Mouse (Mus musculus): ENCODE measurements at regions not wholly inside any gene's neighbourhood (a gene's known extent, or its start where the extent isn't known, plus 50 kb on each side); places are given as distances from the start of the nearest gene placed in this dataset.

- Histone ChIP-seq H3K9ac (no peak overlapping the region), H3K4me3 (no peak overlapping the region), H3K36me3 (no peaks in the 10 kb centered on the region), H3K27me3 (peaks cover 14% of the 10 kb centered on the region; the same call in 1 of the 2 replicates), H3K4me2 (no peak overlapping the region), H3K9me3 (no peaks in the 10 kb centered on the region), H3K4me1 (replicated peaks) (no peaks in the 10 kb centered on the region), H3K27ac (no peak overlapping the region)
- no peak for ATAC-seq (ENCODE audit: low FRiP score)
- 79% methylated on average over 4 of the region's 4 CpGs for WGBS
Observed at GRCm38 (mm10) chr2:133341352-133341751, 210.6 kb upstream of the Bmp2 start.

- Histone ChIP-seq H3K9me3 (no peaks in the 10 kb centered on the region), H3K27ac (no peak overlapping the region), H3K4me3 (no peak overlapping the region), H3K36me3 (no peaks in the 10 kb centered on the region), H3K9ac (no peak overlapping the region), H3K4me1 (replicated peaks) (peaks cover 3% of the 10 kb centered on the region; the same call in 1 of the 2 replicates), H3K27me3 (peaks cover 23% of the 10 kb centered on the region), H3K4me2 (no peak overlapping the region)
- no peak for ATAC-seq (ENCODE audit: low FRiP score)
- WGBS, result 58% methylated on average over 12 of the region's 12 CpGs
Observed at GRCm38 (mm10) chr2:133345964-133346788, 205.8 kb upstream of the Bmp2 start.

- H3K36me3 ChIP-seq, result no peaks in the 10 kb centered on the region
- no peak overlapping the region for H3K27ac ChIP-seq
- no peak overlapping the region for H3K4me2 ChIP-seq
- H3K4me3 ChIP-seq, result no peak overlapping the region
- H3K4me1 ChIP-seq (replicated peaks), result peaks cover 3% of the 10 kb centered on the region; the same call in 1 of the 2 replicates
- no peaks in the 10 kb centered on the region for H3K9me3 ChIP-seq
- H3K9ac ChIP-seq, result no peak overlapping the region
- 2% methylated on average over 4 of the region's 4 CpGs for WGBS
- peak; percentile 52; the same call in 1 of the 2 replicates for ATAC-seq (ENCODE audit: low FRiP score)
- peaks cover 24% of the 10 kb centered on the region for H3K27me3 ChIP-seq
Observed at GRCm38 (mm10) chr2:133346789-133347424, 205.1 kb upstream of the Bmp2 start.

GRCm38 (mm10) chr2:133351306-133351705 lies 200.7 kb upstream of the Bmp2 start:
- Histone ChIP-seq H3K27ac (no peak overlapping the region), H3K27me3 (peaks cover 28% of the 10 kb centered on the region), H3K36me3 (no peaks in the 10 kb centered on the region), H3K9me3 (no peaks in the 10 kb centered on the region), H3K4me3 (no peak overlapping the region), H3K9ac (no peak overlapping the region), H3K4me1 (replicated peaks) (peaks cover 3% of the 10 kb centered on the region; the same call in 1 of the 2 replicates), H3K4me2 (no peak overlapping the region)
- WGBS, result 74% methylated on average over 3 of the region's 3 CpGs
- no peak for ATAC-seq (ENCODE audit: low FRiP score)

GRCm38 (mm10) chr2:133352800-133353199 lies 199.2 kb upstream of the Bmp2 start:
- Histone ChIP-seq H3K4me2 (no peak overlapping the region), H3K9me3 (no peaks in the 10 kb centered on the region), H3K36me3 (no peaks in the 10 kb centered on the region), H3K4me1 (replicated peaks) (no peaks in the 10 kb centered on the region), H3K27ac (no peak overlapping the region), H3K9ac (no peak overlapping the region), H3K27me3 (peaks cover 37% of the 10 kb centered on the region), H3K4me3 (no peak overlapping the region)
- no peak for ATAC-seq (ENCODE audit: low FRiP score)
- WGBS, result 89% methylated on average over 3 of the region's 3 CpGs

GRCm38 (mm10) chr2:133362693-133363443 lies 189.1 kb upstream of the Bmp2 start:
- Histone ChIP-seq H3K9me3 (no peaks in the 10 kb centered on the region), H3K4me3 (no peak overlapping the region), H3K27ac (no peak overlapping the region), H3K9ac (no peak overlapping the region), H3K4me1 (replicated peaks) (peaks cover 6% of the 10 kb centered on the region; the same call in 1 of the 2 replicates), H3K27me3 (peaks cover 33% of the 10 kb centered on the region), H3K4me2 (no peak overlapping the region), H3K36me3 (no peaks in the 10 kb centered on the region)
- WGBS, result 26% methylated on average over 4 of the region's 4 CpGs
- no peak for ATAC-seq (ENCODE audit: low FRiP score)

- H3K36me3 ChIP-seq, result no peaks in the 10 kb centered on the region
- peaks cover 5% of the 10 kb centered on the region; the same call in 1 of the 2 replicates for H3K27me3 ChIP-seq
- no peaks in the 10 kb centered on the region for H3K4me1 ChIP-seq (replicated peaks)
- ATAC-seq (ENCODE audit: low FRiP score), result no peak
- no peak overlapping the region for H3K4me2 ChIP-seq
- H3K9ac ChIP-seq, result no peak overlapping the region
- no peak overlapping the region for H3K27ac ChIP-seq
- H3K4me3 ChIP-seq, result no peak overlapping the region
- H3K9me3 ChIP-seq, result no peaks in the 10 kb centered on the region
- 86% methylated on average over 12 of the region's 12 CpGs for WGBS
Observed at GRCm38 (mm10) chr2:133371490-133372215, 180.3 kb upstream of the Bmp2 start.

- no peaks in the 10 kb centered on the region for H3K36me3 ChIP-seq
- no peaks in the 10 kb centered on the region for H3K4me1 ChIP-seq (replicated peaks)
- no peak overlapping the region for H3K4me3 ChIP-seq
- H3K9ac ChIP-seq, result no peak overlapping the region
- H3K9me3 ChIP-seq, result no peaks in the 10 kb centered on the region
- WGBS, result 69% methylated on average over 4 of the region's 4 CpGs
- no peak for ATAC-seq (ENCODE audit: low FRiP score)
- no peak overlapping the region for H3K4me2 ChIP-seq
- H3K27me3 ChIP-seq, result 0 out of 2 replicates have a peak, but pooled peaks cover 4% of the 10 kb centered on the region
- no peak overlapping the region for H3K27ac ChIP-seq
Observed at GRCm38 (mm10) chr2:133373543-133373942, 178.4 kb upstream of the Bmp2 start.

GRCm38 (mm10) chr2:133381054-133381453 lies 170.9 kb upstream of the Bmp2 start:
- no peaks in the 10 kb centered on the region for H3K27me3 ChIP-seq

GRCm38 (mm10) chr2:133383135-133383920 lies 168.6 kb upstream of the Bmp2 start:
- Histone ChIP-seq H3K9ac (no peak overlapping the region), H3K9me3 (no peaks in the 10 kb centered on the region), H3K36me3 (no peaks in the 10 kb centered on the region), H3K4me2 (no peak overlapping the region), H3K4me3 (no peak overlapping the region), H3K27ac (no peak overlapping the region), H3K4me1 (replicated peaks) (no peaks in the 10 kb centered on the region), H3K27me3 (no peaks in the 10 kb centered on the region)
- ATAC-seq (ENCODE audit: low FRiP score), result no peak
- WGBS, result 87% methylated on average over 3 of the region's 3 CpGs

More at GRCm38 (mm10) chr2:133381054-133381453, 170.9 kb upstream of the Bmp2 start:
- ATAC-seq (ENCODE audit: low FRiP score), result no peak
- H3K36me3 ChIP-seq, result no peaks in the 10 kb centered on the region
- no peaks in the 10 kb centered on the region for H3K4me1 ChIP-seq (replicated peaks)
- no peak overlapping the region for H3K4me3 ChIP-seq
- no peak overlapping the region for H3K27ac ChIP-seq
- H3K9ac ChIP-seq, result no peak overlapping the region
- H3K9me3 ChIP-seq, result no peaks in the 10 kb centered on the region
- 72% methylated on average over 3 of the region's 3 CpGs for WGBS
- H3K4me2 ChIP-seq, result no peak overlapping the region

- H3K4me3 ChIP-seq, result no peak overlapping the region
- WGBS, result 81% methylated on average over 2 of the region's 2 CpGs
- no peak for ATAC-seq (ENCODE audit: low FRiP score)
- no peaks in the 10 kb centered on the region for H3K27me3 ChIP-seq
- H3K27ac ChIP-seq, result no peak overlapping the region
- no peaks in the 10 kb centered on the region for H3K4me1 ChIP-seq (replicated peaks)
- H3K36me3 ChIP-seq, result no peaks in the 10 kb centered on the region
- no peak overlapping the region for H3K4me2 ChIP-seq
- no peaks in the 10 kb centered on the region for H3K9me3 ChIP-seq
- no peak overlapping the region for H3K9ac ChIP-seq
Observed at GRCm38 (mm10) chr2:133385297-133385696, 166.7 kb upstream of the Bmp2 start.
